Mouse (Mus musculus) MEL (cell line): Measurements from ENCODE around the gene Slc2a4.

ENCODE experiments used
- CHD2 ChIP-seq: IDR thresholded peaks from 2 replicates; pipeline ENCODE4 v1.6.1; 2011; ENCODE audit warnings: low read length, improper control_type of control experiment
- CTCF ChIP-seq, 3 experiments: IDR thresholded peaks in 2 of 3; conservative IDR thresholded peaks in 1 of 3; 2 replicates each; pipeline ENCODE4 v1.5.1; 2011 to 2012; ENCODE audit warnings: low read length in 3 of 3, low read depth in 2 of 3, mild to moderate bottlenecking in 2 of 3, improper control_type of control experiment in 1 of 3, inconsistent platforms in 1 of 3, mixed read lengths in 1 of 3, moderate library complexity in 1 of 3; ENCODE audit not compliant: control insufficient read depth in 1 of 3, insufficient read depth in 1 of 3, poor library complexity in 1 of 3, severe bottlenecking in 1 of 3
- ELF1 ChIP-seq: IDR thresholded peaks from 2 replicates; pipeline ENCODE4 v1.6.1; 2014; ENCODE audit warnings: low read depth, mild to moderate bottlenecking, inconsistent platforms, low read length, improper control_type of control experiment, moderate library complexity
- NELFE ChIP-seq: IDR thresholded peaks from 2 replicates; pipeline ENCODE4 v1.6.1; 2011; ENCODE audit warnings: low read depth, low read length, improper control_type of control experiment
- POLR2A ChIP-seq, 2 experiments: IDR thresholded peaks; 2 replicates each; pipeline ENCODE4 v1.6.1; 2011 to 2012; ENCODE audit warnings: low read length in 2 of 2, mild to moderate bottlenecking in 2 of 2, control low read depth in 1 of 2, improper control_type of control experiment in 1 of 2, low read depth in 1 of 2, moderate library complexity in 1 of 2; ENCODE audit not compliant: control insufficient read depth in 1 of 2, insufficient read depth in 1 of 2, poor library complexity in 1 of 2
- ZC3H11A ChIP-seq: IDR thresholded peaks from 2 replicates; pipeline ENCODE4 v1.6.1; 2012; ENCODE audit warnings: low read depth, mild to moderate bottlenecking, inconsistent platforms, low read length, improper control_type of control experiment
- ZMIZ1 ChIP-seq: IDR thresholded peaks from 2 replicates; pipeline ENCODE4 v1.6.1; 2012; ENCODE audit warnings: low read depth, mild to moderate bottlenecking, inconsistent platforms, low read length, improper control_type of control experiment, moderate library complexity

- TF ChIP-seq CTCF (IDR thresholded peaks at IDR 0.05 in 2 of 3, conservative IDR thresholded peaks at IDR 0.05 in 1 of 3; ENCODE audit: control insufficient read depth in 1 of 3, insufficient read depth in 1 of 3, low read depth in 2 of 3, low read length in 3 of 3, poor library complexity in 1 of 3, severe bottlenecking in 1 of 3) (peak; percentile 34 to 65 (median 39)), ZMIZ1 (no peak), ELF1 (no peak), NELFE (no peak; the same call in none of the 2 replicates), ZC3H11A (peak; percentile 53), CHD2 (no peak), POLR2A (IDR thresholded peaks at IDR 0.05; ENCODE audit: control insufficient read depth in 1 of 2, insufficient read depth in 1 of 2, low read depth in 1 of 2, low read length in 2 of 2, poor library complexity in 1 of 2) (no peak)
Measured at GRCm38 (mm10) chr11:69956218-69956617, 8.2 kb upstream of the Slc2a4 start.
